Mouse (Mus musculus): Measurements from ENCODE around the gene Ntpcr. TPM values are rescaled to one million over a fixed set of nuclear protein-coding genes. Genes with fewer than 3 reads are reported as not detected.

Ntpcr gene
- polyA plus RNA-seq (2015; fragmentation: Nextera tagmentation; extraction: Ambion mirVana), result 38.6 and 40.0 TPM in 2 replicates

DNA sequence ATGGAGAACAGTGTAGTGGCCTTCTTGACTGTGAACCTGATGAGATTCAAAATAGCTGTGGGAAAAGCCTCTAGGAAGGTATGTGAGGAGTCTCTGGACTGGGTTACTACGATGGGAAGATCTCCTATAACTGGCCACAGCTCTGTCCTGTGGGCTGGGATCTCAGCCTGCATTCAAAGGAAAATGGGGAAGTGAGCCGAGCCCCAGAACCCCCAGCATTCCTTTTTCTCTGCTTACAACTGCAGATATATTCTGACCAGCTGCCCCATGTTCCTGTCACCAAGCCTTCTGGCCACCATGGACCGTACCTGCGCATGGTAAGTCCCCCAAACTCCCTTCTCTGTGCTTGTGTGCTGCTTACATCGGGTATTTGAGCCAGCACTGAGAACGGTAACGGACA is at the start of gene Ntpcr:
Gene Ntpcr, plus strand, starts transcription at position 218 of the 400 bp plus-strand sequence.
- Histone ChIP-seq H3K36me3 (no peaks in the 10 kb centered on the region), H3K4me1 (peaks cover 8% of the 10 kb centered on the region), H3K9ac (no peak within 1 kb of the TSS), H3K9me3 (no peaks in the 10 kb centered on the region), H3K4me2 (no peak within 1 kb of the TSS), H3K27ac (no peak within 1 kb of the TSS), H3K4me3 (no peak within 1 kb of the TSS), H3K27me3 (no peaks in the 10 kb centered on the region)
- ATAC-seq (ENCODE audit: insufficient number of reproducible peaks, low FRiP score, low TSS enrichment, low read depth), result no peak
- 72% methylated on average over 7 of the region's 7 CpGs for WGBS

DNA sequence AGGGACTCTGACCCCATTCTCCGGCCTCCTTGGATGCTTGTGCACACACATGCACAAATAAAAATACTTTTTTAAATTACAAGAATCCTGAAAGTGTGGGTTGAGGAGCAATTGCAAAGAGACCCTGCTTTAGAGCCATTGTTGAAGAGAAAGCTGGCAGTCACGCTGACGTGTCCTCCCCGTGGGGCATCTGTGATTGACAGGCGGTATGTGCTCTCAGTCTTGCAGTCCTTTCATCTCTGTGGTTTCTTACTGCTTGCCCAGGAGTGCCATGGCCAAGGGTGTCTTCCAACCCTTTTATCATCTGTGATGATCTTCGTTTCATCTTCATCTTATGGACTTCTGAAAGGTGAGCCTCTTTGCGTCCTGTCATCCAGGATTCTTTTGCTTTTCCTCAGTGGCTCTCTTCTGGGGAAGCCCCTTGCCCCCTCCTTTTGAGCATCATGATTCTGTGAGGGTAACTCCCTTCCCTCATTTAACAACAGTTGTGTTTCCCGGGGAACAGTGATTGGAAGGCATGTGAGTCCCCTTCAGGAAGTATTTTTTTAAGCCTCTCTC is 48.8 kb upstream of the Ntpcr start:
- H3K4me3 ChIP-seq, result no peak overlapping the region
- peaks cover 9% of the 10 kb centered on the region for H3K4me1 ChIP-seq
- H3K9me3 ChIP-seq, result no peaks in the 10 kb centered on the region
- no peaks in the 10 kb centered on the region for H3K36me3 ChIP-seq
- 57% methylated on average over 8 of the region's 8 CpGs for WGBS
- no peak for ATAC-seq (ENCODE audit: insufficient number of reproducible peaks, low FRiP score, low TSS enrichment, low read depth)
- no peak overlapping the region for H3K9ac ChIP-seq
- no peaks in the 10 kb centered on the region for H3K27me3 ChIP-seq
- H3K4me2 ChIP-seq, result no peak overlapping the region
- H3K27ac ChIP-seq, result no peak overlapping the region

- H3K27ac ChIP-seq, result no peak overlapping the region
- H3K4me1 ChIP-seq, result peaks cover 18% of the 10 kb centered on the region
- H3K27me3 ChIP-seq, result no peaks in the 10 kb centered on the region
- no peak overlapping the region for H3K9ac ChIP-seq
- no peak overlapping the region for H3K4me2 ChIP-seq
- ATAC-seq (ENCODE audit: insufficient number of reproducible peaks, low FRiP score, low TSS enrichment, low read depth), result no peak
- no peak overlapping the region for H3K4me3 ChIP-seq
- no peaks in the 10 kb centered on the region for H3K9me3 ChIP-seq
- 52% methylated on average over 6 of the region's 6 CpGs for WGBS
- no peaks in the 10 kb centered on the region for H3K36me3 ChIP-seq
Observed at GRCm38 (mm10) chr8:125685216-125685760, 44.5 kb upstream of the Ntpcr start.

- Histone ChIP-seq H3K9ac (no peak overlapping the region), H3K9me3 (no peaks in the 10 kb centered on the region), H3K27ac (peak overlapping the region; percentile 43; the same call in 1 of the 2 replicates), H3K4me3 (no peak overlapping the region), H3K4me1 (peaks cover 22% of the 10 kb centered on the region), H3K27me3 (no peaks in the 10 kb centered on the region), H3K4me2 (no peak overlapping the region), H3K36me3 (no peaks in the 10 kb centered on the region)
- 50% methylated on average over 9 of the region's 9 CpGs for WGBS
- ATAC-seq (ENCODE audit: insufficient number of reproducible peaks, low FRiP score, low TSS enrichment, low read depth), result no peak
Observed at GRCm38 (mm10) chr8:125686221-125686865, 43.4 kb upstream of the Ntpcr start.

- no peak for ATAC-seq (ENCODE audit: insufficient number of reproducible peaks, low FRiP score, low TSS enrichment, low read depth)
- peaks cover 20% of the 10 kb centered on the region for H3K4me1 ChIP-seq
- H3K9ac ChIP-seq, result no peak overlapping the region
- H3K4me3 ChIP-seq, result no peak overlapping the region
- H3K4me2 ChIP-seq, result no peak overlapping the region
- no peaks in the 10 kb centered on the region for H3K27me3 ChIP-seq
- WGBS, result 72% methylated on average over 15 of the region's 15 CpGs
- no peaks in the 10 kb centered on the region for H3K9me3 ChIP-seq
- H3K36me3 ChIP-seq, result no peaks in the 10 kb centered on the region
- H3K27ac ChIP-seq, result no peak overlapping the region
Observed at GRCm38 (mm10) chr8:125690166-125690915, 39.4 kb upstream of the Ntpcr start.

- H3K9me3 ChIP-seq, result no peaks in the 10 kb centered on the region
- no peak overlapping the region for H3K4me3 ChIP-seq
- H3K9ac ChIP-seq, result no peak overlapping the region
- 80% methylated on average over 3 of the region's 3 CpGs for WGBS
- peaks cover 13% of the 10 kb centered on the region for H3K4me1 ChIP-seq
- ATAC-seq (ENCODE audit: insufficient number of reproducible peaks, low FRiP score, low TSS enrichment, low read depth), result no peak
- H3K4me2 ChIP-seq, result no peak overlapping the region
- no peaks in the 10 kb centered on the region for H3K27me3 ChIP-seq
- H3K36me3 ChIP-seq, result no peaks in the 10 kb centered on the region
- H3K27ac ChIP-seq, result no peak overlapping the region
Observed at GRCm38 (mm10) chr8:125690961-125691360, 38.8 kb upstream of the Ntpcr start.

- Histone ChIP-seq H3K4me3 (no peak overlapping the region), H3K9me3 (no peaks in the 10 kb centered on the region), H3K27me3 (no peaks in the 10 kb centered on the region), H3K9ac (no peak overlapping the region), H3K4me2 (no peak overlapping the region), H3K27ac (no peak overlapping the region), H3K4me1 (peaks cover 11% of the 10 kb centered on the region), H3K36me3 (no peaks in the 10 kb centered on the region)
- 66% methylated on average over 5 of the region's 5 CpGs for WGBS
- ATAC-seq (ENCODE audit: insufficient number of reproducible peaks, low FRiP score, low TSS enrichment, low read depth), result no peak
Observed at GRCm38 (mm10) chr8:125692447-125692846, 37.3 kb upstream of the Ntpcr start.

DNA sequence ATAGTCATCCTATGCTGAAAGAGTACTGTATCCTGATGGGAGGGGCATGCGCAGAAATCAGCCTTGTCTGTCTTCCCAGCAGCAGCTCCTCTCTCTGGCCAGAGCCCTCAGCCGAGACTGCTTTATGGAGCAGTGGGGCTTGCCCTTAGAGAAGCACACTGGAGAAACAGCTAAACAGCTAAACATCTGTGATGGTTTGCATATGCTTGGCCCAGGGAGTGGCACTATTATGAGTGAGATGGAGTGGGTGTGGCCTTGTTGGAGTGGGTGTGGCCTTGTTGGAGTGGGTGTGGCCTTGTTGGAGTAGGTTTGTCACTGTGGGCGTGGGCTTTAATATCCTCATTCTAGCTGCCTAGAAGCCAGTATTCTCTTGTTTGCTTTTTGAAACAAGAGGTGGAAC is 36.6 kb upstream of the Ntpcr start:
- H3K4me1 ChIP-seq, result peaks cover 11% of the 10 kb centered on the region
- no peak overlapping the region for H3K27ac ChIP-seq
- H3K4me3 ChIP-seq, result no peak overlapping the region
- 84% methylated on average over 3 of the region's 3 CpGs for WGBS
- no peaks in the 10 kb centered on the region for H3K27me3 ChIP-seq
- H3K36me3 ChIP-seq, result no peaks in the 10 kb centered on the region
- no peak overlapping the region for H3K4me2 ChIP-seq
- no peak overlapping the region for H3K9ac ChIP-seq
- no peak for ATAC-seq (ENCODE audit: insufficient number of reproducible peaks, low FRiP score, low TSS enrichment, low read depth)
- no peaks in the 10 kb centered on the region for H3K9me3 ChIP-seq

GRCm38 (mm10) chr8:125695951-125696350 is 33.8 kb upstream of the Ntpcr start:
- peaks cover under 1% of the 10 kb centered on the region; the same call in 1 of the 2 replicates for H3K4me1 ChIP-seq
- 70% methylated on average over 6 of the region's 6 CpGs for WGBS
- no peak overlapping the region for H3K9ac ChIP-seq
- no peak overlapping the region for H3K27ac ChIP-seq
- H3K9me3 ChIP-seq, result no peaks in the 10 kb centered on the region
- no peaks in the 10 kb centered on the region for H3K36me3 ChIP-seq
- ATAC-seq (ENCODE audit: insufficient number of reproducible peaks, low FRiP score, low TSS enrichment, low read depth), result no peak
- H3K4me3 ChIP-seq, result no peak overlapping the region
- H3K27me3 ChIP-seq, result no peaks in the 10 kb centered on the region
- H3K4me2 ChIP-seq, result no peak overlapping the region

- H3K4me1 ChIP-seq, result 0 out of 2 replicates have a peak, but pooled peaks cover 2% of the 10 kb centered on the region
- H3K27ac ChIP-seq, result no peak overlapping the region
- WGBS, result 82% methylated on average over 6 of the region's 6 CpGs
- no peak for ATAC-seq (ENCODE audit: insufficient number of reproducible peaks, low FRiP score, low TSS enrichment, low read depth)
- no peak overlapping the region for H3K9ac ChIP-seq
- no peak overlapping the region for H3K4me2 ChIP-seq
- no peaks in the 10 kb centered on the region for H3K27me3 ChIP-seq
- no peaks in the 10 kb centered on the region for H3K36me3 ChIP-seq
- no peak overlapping the region for H3K4me3 ChIP-seq
- H3K9me3 ChIP-seq, result no peaks in the 10 kb centered on the region
Observed at GRCm38 (mm10) chr8:125699391-125700025, 30.3 kb upstream of the Ntpcr start.

- ATAC-seq (ENCODE audit: insufficient number of reproducible peaks, low FRiP score, low TSS enrichment, low read depth), result no peak
- no peak overlapping the region for H3K27ac ChIP-seq
- H3K27me3 ChIP-seq, result no peaks in the 10 kb centered on the region
- H3K4me1 ChIP-seq, result 0 out of 2 replicates have a peak, but pooled peaks cover 2% of the 10 kb centered on the region
- H3K9ac ChIP-seq, result no peak overlapping the region
- no peaks in the 10 kb centered on the region for H3K36me3 ChIP-seq
- H3K4me3 ChIP-seq, result no peak overlapping the region
- H3K9me3 ChIP-seq, result no peaks in the 10 kb centered on the region
- WGBS, result 77% methylated on average over 7 of the region's 7 CpGs
- H3K4me2 ChIP-seq, result no peak overlapping the region
Observed at GRCm38 (mm10) chr8:125700407-125700806, 29.4 kb upstream of the Ntpcr start.

All from limb, embryonic 15.5 days (tissue).